Mouse (Mus musculus) liver, postnatal 0 days (tissue): ENCODE measurements around the gene Dmkn. TPM values are rescaled to one million over a fixed set of nuclear protein-coding genes. Genes with fewer than 3 reads are reported as not detected.

Experiments
- ATAC-seq: fragments of 200-750 bp; cut with Nextera tagmentation; 2 replicates; pipeline ENCODE4 v1.8.0; 2017; ENCODE audit warnings: mild to moderate bottlenecking, moderate library complexity
- DNase-seq: peaks from one replicate; pipeline ENCODE4 v3.0.0-alpha.2; 2016
- H3K27ac ChIP-seq: fragments of 300-500 bp; sonication (generic); 2 replicates; pipeline ENCODE4 v1.5.1; 2014; ENCODE audit warnings: antibody characterized with exemption, moderate library complexity, mild to moderate bottlenecking, low read depth
- H3K27me3 ChIP-seq: fragments of 300-500 bp; sonication (generic); 2 replicates; pipeline ENCODE4 v1.6.1; 2014; ENCODE audit warnings: low read length, control low read depth, mixed read lengths; ENCODE audit not compliant: insufficient read depth
- H3K36me3 ChIP-seq: fragments of 300-500 bp; sonication (generic); replicated peaks from 2 replicates; pipeline ENCODE4 v1.6.1; 2014; ENCODE audit warnings: mild to moderate bottlenecking, control low read depth, low read length, moderate library complexity, mixed read lengths; ENCODE audit not compliant: insufficient read depth
- H3K4me1 ChIP-seq: fragments of 300-500 bp; sonication (generic); 2 replicates; pipeline ENCODE4 v1.6.1; 2014; ENCODE audit warnings: antibody characterized with exemption, mild to moderate bottlenecking, control low read depth; ENCODE audit not compliant: insufficient read depth
- H3K4me2 ChIP-seq: fragments of 300-500 bp; sonication (generic); 2 replicates; pipeline ENCODE4 v1.6.1; 2014; ENCODE audit warnings: low read depth, mild to moderate bottlenecking, low read length, moderate library complexity, mixed read lengths
- H3K4me3 ChIP-seq: fragments of 300-500 bp; sonication (generic); 2 replicates; pipeline ENCODE4 v1.5.1; 2014; ENCODE audit warnings: low read depth, low read length
- H3K9ac ChIP-seq: fragments of 300-500 bp; sonication (generic); replicated peaks from 2 replicates; pipeline ENCODE4 v1.6.1; 2014; ENCODE audit warnings: mild to moderate bottlenecking, moderate library complexity
- H3K9me3 ChIP-seq: fragments of 300-500 bp; sonication (generic); 2 replicates; pipeline ENCODE4 v1.6.1; 2016; ENCODE audit warnings: mild to moderate bottlenecking, control low read depth, low read length, mixed read lengths
- CTCF ChIP-seq: sonication (generic); IDR thresholded peaks from 2 replicates; pipeline ENCODE4 v1.5.1; 2016; ENCODE audit warnings: antibody characterized with exemption, low read depth
- EP300 ChIP-seq: IDR thresholded peaks from 2 replicates; pipeline ENCODE4 v1.6.1; 2016; ENCODE audit warnings: antibody characterized with exemption, low read depth, mild to moderate bottlenecking
- WGBS: fragments of 180-500 bp; shearing (Covaris S2); extraction: QIAGEN DNeasy Blood & Tissue Kit; methylation state at CpG from one replicate; pipeline ENCODE4 v1.1.7; 2014; ENCODE audit not compliant: insufficient replicate concordance; 5-methylcytosine and 5-hydroxymethylcytosine counted together
- polyA plus RNA-seq: library from polyadenylated mRNA; unstranded; fragments of >200 nt; fragmentation: Nextera tagmentation; extraction: Ambion mirVana; gene quantifications from 2 replicates; pipeline ENCODE4 v1.2.1, GENCODE M21; 2015

Dmkn gene
- polyA plus RNA-seq, 1 experiment from 2014 or later = 1.8 TPM

DNA sequence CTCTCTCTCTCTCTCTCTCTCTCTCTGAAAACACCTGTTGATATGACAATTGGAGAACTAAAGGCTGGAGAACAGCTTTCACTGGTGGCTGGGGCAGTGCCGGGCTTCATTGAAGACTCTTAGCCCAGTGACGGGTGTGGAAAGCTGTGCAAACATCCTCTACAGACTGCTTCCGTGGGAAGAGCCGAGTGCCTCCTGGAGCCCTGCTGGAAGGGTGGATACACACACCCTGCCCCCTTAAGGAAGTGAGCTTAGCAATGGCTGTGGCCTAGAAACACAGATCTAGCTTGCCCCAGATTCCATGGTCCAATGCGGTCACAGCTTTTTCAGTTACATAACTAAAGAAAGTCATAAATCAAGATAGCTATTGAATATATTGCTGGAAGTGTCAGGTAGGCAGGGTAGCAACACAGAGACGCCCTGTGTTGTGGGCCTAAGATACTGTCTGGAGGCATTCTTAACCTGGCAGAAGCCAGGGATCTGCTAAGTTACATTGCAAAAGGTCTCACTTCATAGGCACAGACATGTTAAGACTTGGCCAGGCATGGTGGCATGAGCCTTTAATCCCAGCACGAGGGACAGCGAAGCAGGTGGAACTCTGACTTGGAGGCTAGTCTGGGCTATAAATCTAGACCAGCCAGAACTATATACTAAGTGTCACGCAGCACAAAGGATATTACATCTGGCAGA is 40.6 kb downstream of the Dmkn start:
- H3K4me2 ChIP-seq = no peak overlapping the region
- WGBS = 71% methylated on average over 9 of the region's 9 CpGs
- no peak for ATAC-seq

DNA sequence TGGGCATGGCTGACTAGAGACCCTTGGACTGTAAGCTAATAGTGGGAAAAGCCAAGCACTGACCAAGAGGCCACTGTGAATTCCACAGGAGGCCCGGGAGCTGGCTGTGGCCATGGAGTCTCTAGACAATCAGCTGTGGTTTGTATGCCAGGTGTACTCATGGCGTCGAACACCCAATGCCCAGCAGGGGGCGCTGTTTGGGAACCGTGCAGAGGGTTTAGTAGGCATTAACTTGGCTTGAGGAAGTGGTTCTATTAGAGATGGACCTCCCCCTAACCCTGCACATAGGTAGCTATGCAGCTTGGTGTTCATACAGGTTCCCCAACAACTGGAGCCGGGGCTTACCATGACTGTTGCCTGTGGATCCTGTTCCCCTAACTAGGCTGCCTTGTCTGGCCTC is 42.4 kb downstream of the Dmkn start:
- no peaks in the 10 kb centered on the region for H3K27me3 ChIP-seq
- H3K9ac ChIP-seq = no peak overlapping the region
- H3K4me1 ChIP-seq = no peaks in the 10 kb centered on the region
- H3K4me2 ChIP-seq = no peak overlapping the region
- H3K27ac ChIP-seq = no peak overlapping the region
- TF ChIP-seq CTCF (peak; percentile 78), EP300 (no peak)
- DNase-seq (peak; percentile 79), ATAC-seq (no peak)
- WGBS = 51% methylated on average over 6 of the region's 6 CpGs
- H3K9me3 ChIP-seq = no peaks in the 10 kb centered on the region
- H3K4me3 ChIP-seq = no peak overlapping the region
- H3K36me3 ChIP-seq = no peaks in the 10 kb centered on the region

More for the DNA sequence above, 40.6 kb downstream of the Dmkn start:
- no peak overlapping the region for H3K4me3 ChIP-seq
- no peaks in the 10 kb centered on the region for H3K36me3 ChIP-seq
- TF ChIP-seq EP300 (no peak), CTCF (no peak)
- peaks cover 6% of the 10 kb centered on the region for H3K9me3 ChIP-seq
- H3K4me1 ChIP-seq = no peaks in the 10 kb centered on the region
- H3K27me3 ChIP-seq = no peaks in the 10 kb centered on the region
- DNase-seq = no peak
- H3K27ac ChIP-seq = no peak overlapping the region
- H3K9ac ChIP-seq = no peak overlapping the region

DNA sequence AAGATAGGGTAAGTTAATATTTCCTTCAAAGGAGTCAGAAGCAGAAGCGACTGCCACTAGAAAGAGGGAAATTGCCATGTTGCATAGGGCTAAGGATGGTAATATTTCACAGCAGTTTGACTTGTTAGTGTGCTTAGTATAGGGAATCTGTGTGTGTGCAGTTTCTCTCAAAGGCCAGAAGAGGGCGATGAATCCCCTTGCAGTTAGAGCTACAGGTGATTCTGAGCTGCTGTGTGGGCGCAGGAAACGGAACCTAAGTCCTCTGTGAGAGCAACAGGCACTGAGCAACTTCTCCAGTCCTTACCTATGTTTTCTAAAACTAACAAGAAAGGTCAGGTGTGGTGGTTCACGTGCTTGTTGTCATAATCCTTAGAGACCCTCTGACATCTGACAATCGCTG is 46.8 kb downstream of the Dmkn start:
- peak; percentile 69 for TF ChIP-seq CTCF
- TF ChIP-seq EP300 = no peak
- Histone ChIP-seq H3K4me1 (peaks cover 14% of the 10 kb centered on the region), H3K9me3 (no peaks in the 10 kb centered on the region), H3K36me3 (no peaks in the 10 kb centered on the region), H3K9ac (no peak overlapping the region), H3K4me3 (no peak overlapping the region), H3K4me2 (no peak overlapping the region), H3K27me3 (no peaks in the 10 kb centered on the region), H3K27ac (no peak overlapping the region)
- ATAC-seq (no peak), DNase-seq (no peak)
- WGBS = 61% methylated on average over 6 of the region's 6 CpGs

DNA sequence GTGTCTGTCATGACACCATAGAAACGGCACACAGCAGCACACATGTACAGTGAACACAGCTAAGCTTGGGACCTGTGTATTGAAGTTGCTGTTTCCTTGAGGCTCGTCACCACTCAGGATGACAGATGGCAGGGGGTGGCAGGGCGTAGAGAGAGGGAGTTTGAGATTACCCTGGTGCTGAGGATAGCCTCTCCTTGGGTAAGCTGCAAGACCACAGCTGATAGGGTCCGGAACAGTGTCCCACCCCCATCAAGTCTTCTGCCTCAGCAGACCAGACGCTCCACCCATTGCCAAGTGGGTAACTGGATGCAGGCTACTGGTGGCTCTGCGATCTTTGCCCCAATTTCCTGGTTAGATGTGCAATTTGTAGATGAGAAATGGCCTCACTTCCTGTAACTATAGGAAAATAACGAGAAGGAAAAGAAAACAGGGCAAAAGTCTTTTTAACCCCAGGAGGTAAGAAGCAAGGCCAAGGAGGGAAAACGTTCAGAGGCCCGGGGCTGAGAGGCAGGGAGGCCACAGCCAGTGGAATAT is 48.3 kb downstream of the Dmkn start:
- 11% methylated on average over 9 of the region's 9 CpGs for WGBS
- Histone ChIP-seq H3K36me3 (no peaks in the 10 kb centered on the region), H3K9me3 (no peaks in the 10 kb centered on the region), H3K4me2 (peak overlapping the region; percentile 53), H3K4me3 (0 out of 2 replicates have a peak overlapping the region, but pooled peaks have one; percentile 8), H3K9ac (0 out of 2 replicates have a peak overlapping the region, but pooled peaks have one; percentile 16), H3K27me3 (no peaks in the 10 kb centered on the region), H3K4me1 (peaks cover 14% of the 10 kb centered on the region), H3K27ac (peak overlapping the region; percentile 89)
- DNase-seq (peak; percentile 39), ATAC-seq (peak; percentile 69)
- TF ChIP-seq EP300 = 0 out of 2 replicates have a peak, but pooled peaks have one; percentile 22
- TF ChIP-seq CTCF = no peak

DNA sequence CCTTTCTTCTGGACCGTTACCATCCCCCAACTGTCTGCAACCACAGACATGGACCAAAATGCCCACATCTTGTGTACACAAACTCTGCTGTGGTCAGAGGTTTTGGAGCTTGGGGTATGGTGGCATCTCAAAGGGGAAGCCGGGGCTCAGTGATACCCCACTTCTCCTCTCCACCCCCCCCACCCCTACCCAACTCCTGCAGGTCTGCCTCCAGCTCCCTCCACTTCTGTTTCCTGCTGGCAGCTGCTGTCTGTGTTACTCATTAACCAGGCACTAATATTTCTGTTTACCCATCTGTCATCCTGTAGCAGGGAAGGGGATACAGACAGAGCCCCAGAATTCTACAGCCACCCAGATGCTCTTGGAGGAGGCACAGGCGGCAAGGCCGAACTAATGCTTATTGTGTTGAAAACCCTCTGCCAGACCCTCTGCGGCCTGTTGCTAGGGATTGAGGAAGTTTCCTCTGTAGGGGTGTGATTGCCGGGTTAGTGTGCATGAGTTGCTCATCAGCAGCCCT is 48.8 kb downstream of the Dmkn start:
- Histone ChIP-seq H3K9ac (0 out of 2 replicates have a peak overlapping the region, but pooled peaks have one; percentile 16), H3K4me3 (0 out of 2 replicates have a peak overlapping the region, but pooled peaks have one; percentile 8), H3K36me3 (no peaks in the 10 kb centered on the region), H3K9me3 (no peaks in the 10 kb centered on the region), H3K27me3 (no peaks in the 10 kb centered on the region), H3K4me1 (peaks cover 14% of the 10 kb centered on the region), H3K4me2 (peak overlapping the region; percentile 53), H3K27ac (peak overlapping the region; percentile 89)
- WGBS = 18% methylated on average over 6 of the region's 6 CpGs
- ATAC-seq = peak; percentile 78
- peak; percentile 52 for DNase-seq
- TF ChIP-seq CTCF (no peak), EP300 (peak; percentile 6; the same call in 1 of the 2 replicates)

DNA sequence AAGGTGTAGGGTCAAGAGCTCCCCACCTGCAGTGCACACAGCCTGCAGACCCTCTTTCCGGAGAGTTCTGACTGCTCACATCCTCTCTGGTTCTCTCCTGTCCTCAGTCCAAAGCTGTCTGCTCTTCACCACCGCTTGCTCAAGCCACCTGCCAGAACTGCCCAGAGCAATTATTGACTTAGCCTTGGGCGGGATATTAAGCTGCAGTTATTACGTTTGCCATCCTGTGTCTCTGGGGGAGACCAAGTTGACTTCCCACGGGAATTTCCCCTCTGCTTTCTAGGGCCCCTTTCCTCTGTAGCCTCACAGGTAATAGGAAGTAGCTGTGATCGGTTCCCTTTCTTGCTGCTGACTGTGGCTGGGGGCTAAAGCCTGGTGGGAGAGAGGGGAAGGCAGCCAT is 56.6 kb downstream of the Dmkn start:
- DNase-seq (peak; percentile 31), ATAC-seq (peak; percentile 69)
- Histone ChIP-seq H3K4me2 (peak overlapping the region; percentile 52), H3K27ac (peak overlapping the region; percentile 44; the same call in 1 of the 2 replicates), H3K9ac (no peak overlapping the region), H3K4me1 (peaks cover 21% of the 10 kb centered on the region), H3K4me3 (peak overlapping the region; percentile 22), H3K36me3 (no peaks in the 10 kb centered on the region), H3K9me3 (no peaks in the 10 kb centered on the region), H3K27me3 (no peaks in the 10 kb centered on the region)
- TF ChIP-seq EP300 (no peak), CTCF (no peak)
- 34% methylated on average over 6 of the region's 6 CpGs for WGBS
